Mouse (Mus musculus) right cerebral cortex, postnatal 36 days (tissue): ENCODE measurements around the gene Erc2.

Experiments used
- DNase-seq, 2 experiments: peaks; one replicate each; pipeline ENCODE4 v3.0.0; 2022; ENCODE audit warnings: low spot score in 2 of 2, mixed read lengths in 1 of 2

Erc2 gene

DNA sequence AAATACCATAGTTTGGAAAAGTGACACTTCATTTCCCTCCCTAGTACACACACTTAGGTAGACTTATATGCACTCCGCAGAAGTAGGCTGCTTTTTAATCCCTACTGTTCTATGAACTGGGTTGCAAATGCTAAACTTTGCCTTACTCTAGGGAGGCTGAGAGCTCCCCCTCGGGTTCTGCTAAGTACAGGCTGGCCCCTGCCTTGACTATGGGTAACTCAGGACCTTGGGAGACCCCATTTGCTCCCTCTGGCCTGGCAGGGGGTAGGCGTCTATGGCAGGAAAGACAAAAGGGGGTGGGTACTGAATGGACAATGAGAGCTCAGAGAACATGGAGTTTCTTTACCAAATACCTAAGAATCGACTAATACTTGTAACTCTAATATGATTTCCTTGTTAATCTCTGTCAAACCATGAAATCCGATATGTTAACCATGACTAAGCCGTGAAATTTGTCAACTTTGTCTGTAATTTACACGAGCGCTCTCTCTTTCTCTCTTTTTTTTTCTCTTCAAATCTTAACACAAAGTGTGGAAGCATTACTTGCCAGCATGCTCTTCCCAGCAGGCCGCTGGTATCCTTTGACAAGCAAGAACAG lies 754.1 kb downstream of the Erc2 start:
- DNase-seq, result no peak

DNA sequence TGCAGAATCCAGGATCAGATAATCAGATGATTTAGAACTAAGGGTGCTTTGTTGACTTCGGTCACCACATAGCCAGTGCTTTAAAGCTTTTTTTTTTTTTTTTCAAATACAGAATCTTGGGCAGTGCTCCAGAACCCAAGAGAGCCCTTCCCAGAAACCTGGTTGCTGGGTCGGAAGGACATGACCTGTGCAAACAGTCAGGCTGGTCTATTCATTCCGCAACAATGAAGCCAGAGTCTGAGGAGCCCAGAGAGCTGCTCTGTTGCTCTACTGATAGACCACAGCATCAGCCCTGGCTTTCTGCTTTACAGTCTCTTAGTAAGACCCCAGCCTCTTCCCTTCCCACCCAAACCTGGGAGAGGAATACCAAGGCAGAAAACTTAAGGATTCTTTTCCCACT lies 755.3 kb downstream of the Erc2 start:
- DNase-seq, result no peak

DNA sequence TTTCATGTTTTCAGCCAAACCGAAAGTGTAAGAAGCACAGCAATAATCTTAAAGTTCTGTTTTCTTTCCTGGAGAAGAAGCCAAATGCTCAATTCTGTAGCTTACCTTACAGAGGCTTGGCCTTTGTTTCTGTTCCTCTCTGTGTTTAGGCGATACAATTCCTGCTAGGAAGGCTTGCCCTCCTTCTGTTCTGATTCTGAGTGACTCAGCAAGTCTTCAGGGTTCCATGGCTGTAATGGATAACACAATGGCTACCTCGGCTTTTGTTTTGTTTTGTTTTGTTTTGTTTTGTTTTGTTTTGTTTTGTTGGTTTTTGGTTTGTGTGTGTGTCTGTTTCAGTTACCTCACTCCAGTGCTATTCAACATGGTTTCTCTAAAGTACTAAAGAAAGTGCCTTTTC lies 757.9 kb downstream of the Erc2 start:
- no peak for DNase-seq

- DNase-seq, result no peak
Measured at GRCm38 (mm10) chr14:28381801-28382550, 759.7 kb downstream of the Erc2 start.

DNA sequence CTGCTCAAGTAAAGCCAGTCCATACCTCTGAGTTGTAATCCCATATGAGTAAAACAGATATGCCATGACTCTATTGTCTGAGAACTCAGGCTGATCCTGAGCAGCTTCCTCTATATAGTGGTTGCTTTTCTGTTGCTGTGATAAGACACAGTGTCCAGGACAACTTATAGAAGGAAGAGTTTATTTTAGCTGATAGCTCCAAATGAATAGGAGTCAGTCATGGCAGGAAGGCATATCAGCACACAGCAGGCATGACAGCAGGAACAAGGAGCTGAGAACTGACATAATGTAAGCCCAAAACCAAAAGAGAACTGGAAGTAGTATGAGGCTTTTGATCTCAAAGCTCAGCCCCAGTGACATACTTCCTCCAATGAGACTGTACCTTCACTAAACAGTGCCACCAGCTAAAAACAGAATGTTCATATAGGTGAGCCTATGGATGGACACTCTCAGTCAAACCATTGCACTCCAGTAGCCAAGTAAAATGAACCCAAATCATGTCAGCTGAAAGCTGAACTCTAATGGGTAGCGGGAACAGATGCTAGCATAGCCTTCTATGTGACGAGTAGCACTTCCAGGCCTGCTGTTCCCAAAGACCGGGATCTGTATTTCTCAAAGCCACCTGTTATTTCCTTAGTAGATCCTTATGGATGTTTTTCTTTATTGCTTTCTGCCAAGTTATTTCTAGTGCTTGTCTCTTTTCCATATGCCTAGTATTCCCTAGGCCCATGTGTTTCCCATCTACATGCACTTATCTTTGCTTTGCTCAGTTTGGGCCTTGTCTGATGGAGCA lies 764.8 kb downstream of the Erc2 start:
- no peak for DNase-seq

DNA sequence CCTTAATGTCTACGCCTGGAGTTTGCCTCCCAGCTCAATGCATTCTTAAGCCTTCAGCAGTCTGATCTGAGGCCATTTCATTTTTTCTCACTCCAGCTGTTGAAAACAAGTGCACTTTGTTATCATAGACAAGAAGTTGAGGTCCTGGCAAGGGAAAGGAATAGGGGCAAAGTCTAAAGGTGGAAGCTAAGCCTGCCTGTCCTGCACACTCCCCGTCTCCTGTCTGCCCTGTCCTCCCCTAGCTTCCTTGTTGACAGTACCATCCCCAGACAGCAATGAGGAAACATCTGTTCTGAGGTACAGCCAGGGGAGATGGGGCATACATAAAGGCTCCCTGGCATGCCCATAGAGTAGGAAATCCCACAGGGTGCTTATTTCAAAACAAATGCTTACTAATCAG lies 776.7 kb downstream of the Erc2 start:
- DNase-seq, result no peak

DNA sequence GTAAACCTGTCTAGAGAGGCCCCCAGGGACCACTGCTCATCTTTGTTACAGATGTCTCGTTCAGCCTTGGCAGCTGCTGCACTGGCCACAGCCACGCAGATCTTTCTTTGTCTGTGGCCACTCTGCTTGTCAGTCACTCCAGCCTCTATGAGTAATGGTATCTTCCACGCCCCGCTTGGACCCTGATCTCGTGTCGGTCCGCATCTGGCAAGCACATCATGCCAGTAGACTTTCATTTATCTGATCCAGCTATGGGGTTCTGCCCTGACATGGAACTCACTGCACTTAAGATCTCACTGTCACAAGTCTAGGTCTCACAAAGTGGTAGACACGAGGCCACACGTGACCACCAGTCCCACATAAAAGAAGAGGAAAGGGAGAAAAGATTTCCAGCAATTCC lies 777.7 kb downstream of the Erc2 start:
- DNase-seq, result no peak

- no peak for DNase-seq
Measured at GRCm38 (mm10) chr14:28405277-28405840, 783.1 kb downstream of the Erc2 start.

- DNase-seq, result no peak
Measured at GRCm38 (mm10) chr14:28409390-28409789, 787.2 kb downstream of the Erc2 start.

DNA sequence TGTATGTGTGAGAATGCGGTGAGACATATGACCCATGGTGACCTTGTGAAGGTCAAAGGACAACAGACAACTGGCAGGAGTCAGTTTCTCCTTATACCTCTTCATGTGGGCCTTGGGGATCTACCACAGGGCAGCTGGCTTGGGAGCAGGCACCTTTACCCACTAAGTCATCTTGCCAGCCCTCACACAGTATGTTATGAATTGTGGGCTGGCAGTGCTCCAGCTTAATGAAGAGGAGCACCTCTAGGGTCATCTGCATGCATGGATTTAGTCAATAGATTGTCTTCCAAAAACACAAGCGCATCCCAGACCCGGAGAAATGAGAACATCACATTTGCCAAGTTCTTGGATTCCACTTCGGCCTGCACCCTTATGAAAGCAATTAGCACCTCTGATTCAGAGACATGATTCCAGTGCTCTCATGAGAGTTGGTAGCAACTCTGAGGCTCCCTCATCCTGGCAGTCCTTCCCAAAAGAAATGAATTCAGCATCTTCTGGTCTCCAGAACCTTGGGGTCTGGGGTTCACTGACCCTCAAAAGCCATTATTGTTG lies 787.6 kb downstream of the Erc2 start:
- DNase-seq, result no peak

- no peak for DNase-seq
Measured at GRCm38 (mm10) chr14:28410789-28411225, 788.6 kb downstream of the Erc2 start.

DNA sequence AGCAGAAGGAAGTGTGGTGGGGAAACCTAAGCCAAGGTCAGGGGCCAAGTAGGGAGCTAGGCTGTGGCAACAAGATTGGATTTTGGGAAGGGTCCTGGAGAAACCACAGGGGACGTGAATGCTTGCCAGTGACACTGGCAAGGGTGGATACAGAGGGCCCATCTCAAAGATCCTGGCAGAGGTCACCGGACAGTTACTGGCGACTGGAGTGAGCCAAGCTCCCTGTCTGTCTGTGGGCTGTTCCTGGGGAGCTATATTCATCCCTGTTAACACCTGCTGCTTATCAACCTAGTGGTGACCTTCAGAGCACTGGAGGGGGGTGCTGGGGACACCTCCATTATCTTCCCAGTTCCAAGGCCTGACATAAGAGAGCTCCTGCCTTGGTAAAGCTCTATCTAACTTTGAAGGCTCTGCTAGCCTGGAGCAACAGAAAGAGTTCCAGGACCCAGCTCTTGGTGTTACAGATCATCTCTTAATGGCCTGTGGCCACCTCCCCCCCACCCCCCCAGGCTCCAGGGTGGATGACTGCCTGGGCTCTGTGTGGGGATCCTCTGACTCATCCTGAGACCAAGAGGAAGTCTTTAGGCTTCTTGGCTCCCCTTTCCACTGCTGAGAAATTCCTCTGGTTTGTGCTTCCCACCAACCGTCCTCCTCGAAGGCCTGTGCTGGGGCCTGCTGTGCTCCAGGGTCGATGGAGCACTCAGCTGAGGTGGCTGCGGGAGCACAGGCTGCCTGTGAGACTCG lies 790.2 kb downstream of the Erc2 start:
- no peak for DNase-seq

DNA sequence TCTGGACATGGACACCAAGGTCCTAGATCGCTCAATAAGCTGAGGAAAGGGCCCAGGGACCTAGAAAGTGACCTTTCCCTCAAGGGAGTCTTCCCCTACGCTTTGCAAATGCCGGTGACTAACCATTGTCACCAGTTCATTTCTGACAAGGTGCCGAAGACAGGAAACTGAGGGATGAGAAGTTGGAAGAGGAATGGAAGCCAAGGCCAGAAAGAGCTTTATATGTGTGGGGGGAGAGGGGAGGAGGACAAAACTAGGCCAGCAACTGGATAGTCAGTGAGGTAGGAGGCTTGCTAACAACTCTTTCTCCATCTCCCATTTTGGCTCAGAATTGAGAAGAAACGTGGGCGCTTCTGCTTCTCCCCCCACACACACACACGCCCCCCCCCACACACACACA lies 791.3 kb downstream of the Erc2 start:
- DNase-seq, result peak in 1 of 2 experiments; percentile 35

GRCm38 (mm10) chr14:28417019-28417418 lies 794.8 kb downstream of the Erc2 start:
- no peak for DNase-seq

GRCm38 (mm10) chr14:28418497-28418896 lies 796.3 kb downstream of the Erc2 start:
- DNase-seq, result no peak

- no peak for DNase-seq
Measured at GRCm38 (mm10) chr14:28419188-28419587, 797.0 kb downstream of the Erc2 start.

DNA sequence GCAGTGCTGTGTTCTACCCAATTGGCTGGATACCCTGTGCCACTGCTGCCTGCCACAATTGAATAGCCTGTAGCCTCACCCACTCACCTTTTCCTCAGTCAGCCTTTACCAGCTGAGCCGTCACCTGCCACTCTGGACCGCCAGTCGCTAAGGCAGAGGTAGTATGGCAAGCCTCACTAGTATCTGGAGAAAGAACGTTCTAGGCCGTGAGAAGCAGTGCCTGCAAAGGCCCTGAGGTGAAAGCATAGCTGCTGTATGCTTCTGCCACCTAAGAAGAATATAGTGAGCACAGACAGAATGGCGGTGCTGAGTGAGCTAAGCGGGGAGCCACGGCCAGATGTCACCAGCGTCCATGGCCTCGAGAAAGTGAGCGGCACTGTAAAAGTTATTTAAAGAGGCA lies 798.4 kb downstream of the Erc2 start:
- no peak for DNase-seq

DNA sequence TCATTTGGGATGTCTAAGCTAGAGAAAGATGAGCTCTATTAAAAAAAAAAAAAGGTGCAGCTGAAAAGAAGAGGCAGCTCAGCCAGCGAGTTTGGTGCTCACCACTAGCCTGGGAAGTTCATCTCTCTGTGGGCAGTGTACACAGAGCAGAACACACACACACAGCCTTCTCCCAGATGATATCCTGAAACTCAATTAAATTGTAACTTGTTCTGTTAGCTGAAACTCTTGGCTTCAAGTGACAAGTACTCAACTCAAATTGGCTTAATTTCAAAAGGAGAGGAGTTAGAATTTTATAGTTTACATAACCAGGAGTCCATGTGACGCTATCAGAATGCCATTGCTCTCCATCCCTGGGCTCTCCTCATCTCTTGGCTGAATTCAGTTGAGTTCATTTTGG lies 804.4 kb downstream of the Erc2 start:
- no peak for DNase-seq

GRCm38 (mm10) chr14:28431703-28432309 lies 809.6 kb downstream of the Erc2 start:
- no peak for DNase-seq

GRCm38 (mm10) chr14:28434996-28435395 lies 812.8 kb downstream of the Erc2 start:
- no peak for DNase-seq

GRCm38 (mm10) chr14:28439171-28439570 lies 816.9 kb downstream of the Erc2 start:
- DNase-seq, result no peak
